Mouse (Mus musculus) kidney, embryonic 14.5 days (tissue): ENCODE results near the gene Pde5a. TPM values are rescaled to one million over a fixed set of nuclear protein-coding genes. Genes with fewer than 3 reads are reported as not detected.
A peak's percentile ranks its signal among the peaks of the same experiment; 100 is the strongest.

Source experiments
- ATAC-seq: fragments of 200-750 bp; cut with Nextera tagmentation; 2 replicates; pipeline ENCODE4 v1.8.0; 2017; ENCODE audit warnings: moderate number of reproducible peaks, mild to moderate bottlenecking, moderate TSS enrichment, moderate library complexity; ENCODE audit not compliant: low FRiP score, low TSS enrichment
- H3K27ac ChIP-seq: fragments of 300-500 bp; sonication (generic); 2 replicates; pipeline ENCODE4 v1.5.1; 2014; ENCODE audit warnings: low read depth, mild to moderate bottlenecking, low read length, moderate library complexity, mixed read lengths
- H3K27me3 ChIP-seq: fragments of 300-500 bp; sonication (generic); 2 replicates; pipeline ENCODE4 v1.6.1; 2014; ENCODE audit warnings: mild to moderate bottlenecking, low read length; ENCODE audit not compliant: control insufficient read depth, insufficient read depth
- H3K36me3 ChIP-seq: fragments of 300-500 bp; sonication (generic); 2 replicates; pipeline ENCODE4 v1.6.1; 2014; ENCODE audit warnings: low read length, mixed read lengths; ENCODE audit not compliant: control insufficient read depth, insufficient read depth
- H3K4me1 ChIP-seq: fragments of 300-500 bp; sonication (generic); 2 replicates; pipeline ENCODE4 v1.6.1; 2014; ENCODE audit warnings: low read length, mixed read lengths; ENCODE audit not compliant: control insufficient read depth, insufficient read depth
- H3K4me2 ChIP-seq: fragments of 300-500 bp; sonication (generic); replicated peaks from 2 replicates; pipeline ENCODE4 v1.6.1; 2014; ENCODE audit warnings: low read depth, mild to moderate bottlenecking, low read length
- H3K4me3 ChIP-seq: fragments of 300-500 bp; sonication (generic); 2 replicates; pipeline ENCODE4 v1.5.1; 2014; ENCODE audit warnings: mild to moderate bottlenecking, low read length
- H3K9ac ChIP-seq: fragments of 300-500 bp; sonication (generic); 2 replicates; pipeline ENCODE4 v1.6.1; 2014; ENCODE audit warnings: low read depth, mild to moderate bottlenecking, low read length, moderate library complexity
- H3K9me3 ChIP-seq: fragments of 300-500 bp; sonication (generic); 2 replicates; pipeline ENCODE4 v1.6.1; 2016; ENCODE audit warnings: low read length; ENCODE audit not compliant: control insufficient read depth
- WGBS: fragments of 180-500 bp; shearing (Covaris S2); extraction: QIAGEN DNeasy Blood & Tissue Kit; methylation state at CpG from one replicate; pipeline ENCODE4 v1.1.7; 2014; 5-methylcytosine and 5-hydroxymethylcytosine counted together
- polyA plus RNA-seq: library from polyadenylated mRNA; unstranded; fragments of >200 nt; fragmentation: Nextera tagmentation; extraction: Ambion mirVana; gene quantifications from 2 replicates; pipeline ENCODE4 v1.2.1, GENCODE M21; 2014

Pde5a gene
- polyA plus RNA-seq, 1 experiment from 2014 or later: 7.4 TPM

DNA sequence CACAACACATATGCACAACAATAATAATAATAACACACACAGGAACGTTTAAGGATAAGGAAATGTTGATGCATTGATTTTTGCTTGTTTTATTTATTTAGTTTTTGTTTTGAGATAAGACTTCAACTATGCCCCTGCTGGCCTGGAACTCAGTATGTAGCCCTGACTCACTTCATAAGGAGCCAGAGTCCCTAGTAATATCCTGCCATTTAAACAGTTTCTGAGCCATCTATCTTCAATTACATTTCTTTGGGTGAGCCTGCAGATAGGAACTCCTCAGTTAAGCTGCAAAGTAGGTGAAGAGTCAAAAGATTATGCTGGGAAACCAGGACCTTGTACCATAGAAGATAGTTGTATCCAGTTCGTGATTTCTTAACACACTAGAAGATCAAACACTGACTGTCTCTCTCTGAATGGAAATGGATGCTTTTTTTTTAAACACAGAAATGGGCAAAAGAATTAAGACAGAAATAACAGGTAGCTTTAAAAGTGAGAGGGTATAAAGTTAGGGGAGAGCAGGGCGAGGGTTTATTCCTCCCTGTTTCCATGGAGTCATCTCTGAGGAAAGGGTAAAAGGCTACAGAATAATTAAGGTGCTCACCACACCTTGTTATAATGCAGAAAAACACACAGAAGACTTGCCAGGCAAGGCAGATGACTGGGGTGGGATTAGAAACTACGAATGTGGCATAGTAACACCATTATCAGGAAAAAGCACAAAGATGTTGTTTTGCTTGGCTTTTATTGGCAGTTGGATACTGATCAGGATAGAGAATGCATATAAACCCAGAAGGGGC lies 159.0 kb downstream of the Pde5a start:
- no peak overlapping the region for H3K9ac ChIP-seq
- ATAC-seq: no peak
- no peaks in the 10 kb centered on the region for H3K27me3 ChIP-seq
- H3K9me3 ChIP-seq: no peaks in the 10 kb centered on the region
- H3K4me3 ChIP-seq: no peak overlapping the region
- H3K27ac ChIP-seq: no peak overlapping the region
- WGBS: 85% methylated on average over 4 of the region's 4 CpGs
- no peaks in the 10 kb centered on the region for H3K4me1 ChIP-seq
- no peak overlapping the region for H3K4me2 ChIP-seq
- H3K36me3 ChIP-seq: no peaks in the 10 kb centered on the region

GRCm38 (mm10) chr3:122888371-122888819 lies 159.6 kb downstream of the Pde5a start:
- no peak overlapping the region for H3K9ac ChIP-seq
- no peaks in the 10 kb centered on the region for H3K4me1 ChIP-seq
- no peak for ATAC-seq
- H3K9me3 ChIP-seq: no peaks in the 10 kb centered on the region
- H3K4me2 ChIP-seq: no peak overlapping the region
- no peaks in the 10 kb centered on the region for H3K36me3 ChIP-seq
- no peak overlapping the region for H3K27ac ChIP-seq
- no peak overlapping the region for H3K4me3 ChIP-seq
- WGBS: 85% methylated on average over 5 of the region's 5 CpGs
- H3K27me3 ChIP-seq: no peaks in the 10 kb centered on the region

DNA sequence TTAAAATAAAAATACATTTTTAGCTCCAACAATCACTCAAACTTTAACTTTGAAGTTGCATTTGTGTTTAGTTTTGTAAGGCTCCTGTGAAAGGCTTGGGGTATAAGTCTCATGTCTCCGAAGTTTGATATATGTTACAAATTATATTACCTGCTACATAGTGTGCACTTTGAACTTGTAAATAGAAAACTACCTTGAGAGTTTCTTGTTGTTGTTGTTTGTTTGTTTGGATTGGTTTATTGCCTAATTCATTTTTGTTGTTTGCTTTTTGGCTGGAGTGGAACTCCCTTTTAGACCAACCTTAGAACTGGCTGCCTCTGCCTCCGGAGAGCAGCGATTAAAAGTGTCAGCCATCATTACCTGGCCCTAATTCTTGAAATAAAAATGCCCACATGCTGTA lies 166.0 kb downstream of the Pde5a start, which contains the start of gene Fabp2:
Fabp2 (plus strand) TSS at position 301 of the 400 bp plus-strand sequence.
- Histone ChIP-seq H3K27ac (no peak within 1 kb of the TSS), H3K36me3 (no peaks in the 10 kb centered on the region)
- WGBS: 87% methylated on average over 3 of the region's 3 CpGs

GRCm38 (mm10) chr3:122895189-122895731 lies 166.5 kb downstream of the Pde5a start:
- 84% methylated on average over 11 of the region's 11 CpGs for WGBS
- ATAC-seq: no peak

More for the DNA sequence above, 166.0 kb downstream of the Pde5a start, which contains the start of gene Fabp2:
- Histone ChIP-seq H3K9me3 (no peaks in the 10 kb centered on the region), H3K4me1 (no peaks in the 10 kb centered on the region), H3K27me3 (no peaks in the 10 kb centered on the region), H3K4me3 (no peak within 1 kb of the TSS), H3K4me2 (no peak within 1 kb of the TSS), H3K9ac (no peak within 1 kb of the TSS)
- no peak for ATAC-seq

DNA sequence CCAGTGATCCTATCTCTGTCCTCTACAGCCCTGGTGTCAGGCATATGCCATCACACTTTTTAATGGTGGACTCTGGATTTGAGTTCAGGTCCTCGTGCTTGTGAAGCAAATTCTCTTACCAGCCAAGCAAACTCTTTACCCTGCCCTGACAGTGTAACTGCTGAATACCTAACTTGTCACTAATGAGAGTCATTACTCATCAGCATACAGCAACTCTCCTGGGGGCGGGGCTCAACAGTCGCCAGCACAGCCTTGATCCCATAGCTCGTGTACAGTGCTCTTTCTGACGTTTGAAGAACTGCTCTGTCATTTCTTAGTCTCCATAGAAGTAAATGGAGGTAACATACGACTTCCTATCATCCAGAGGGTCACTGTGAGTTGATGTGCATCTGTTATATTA lies 169.5 kb downstream of the Pde5a start:
- Histone ChIP-seq H3K36me3 (no peaks in the 10 kb centered on the region), H3K27ac (no peak overlapping the region), H3K4me1 (no peaks in the 10 kb centered on the region), H3K9me3 (no peaks in the 10 kb centered on the region), H3K4me2 (no peak overlapping the region), H3K27me3 (no peaks in the 10 kb centered on the region), H3K4me3 (no peak overlapping the region), H3K9ac (no peak overlapping the region)
- WGBS: 65% methylated on average over 6 of the region's 6 CpGs
- no peak for ATAC-seq

More at GRCm38 (mm10) chr3:122895189-122895731, 166.5 kb downstream of the Pde5a start:
- Histone ChIP-seq H3K4me3 (no peak overlapping the region), H3K27me3 (no peaks in the 10 kb centered on the region), H3K4me2 (no peak overlapping the region), H3K9me3 (no peaks in the 10 kb centered on the region), H3K4me1 (no peaks in the 10 kb centered on the region), H3K27ac (no peak overlapping the region), H3K36me3 (no peaks in the 10 kb centered on the region), H3K9ac (no peak overlapping the region)

GRCm38 (mm10) chr3:122903746-122904433 lies 175.1 kb downstream of the Pde5a start:
- H3K9me3 ChIP-seq: no peaks in the 10 kb centered on the region
- no peaks in the 10 kb centered on the region for H3K27me3 ChIP-seq
- WGBS: 45% methylated on average over 12 of the region's 12 CpGs
- H3K36me3 ChIP-seq: no peaks in the 10 kb centered on the region
- no peak overlapping the region for H3K27ac ChIP-seq
- ATAC-seq: 0 out of 2 replicates have a peak, but pooled peaks have one; percentile 52
- H3K9ac ChIP-seq: no peak overlapping the region
- H3K4me1 ChIP-seq: no peaks in the 10 kb centered on the region
- H3K4me3 ChIP-seq: no peak overlapping the region
- no peak overlapping the region for H3K4me2 ChIP-seq

DNA sequence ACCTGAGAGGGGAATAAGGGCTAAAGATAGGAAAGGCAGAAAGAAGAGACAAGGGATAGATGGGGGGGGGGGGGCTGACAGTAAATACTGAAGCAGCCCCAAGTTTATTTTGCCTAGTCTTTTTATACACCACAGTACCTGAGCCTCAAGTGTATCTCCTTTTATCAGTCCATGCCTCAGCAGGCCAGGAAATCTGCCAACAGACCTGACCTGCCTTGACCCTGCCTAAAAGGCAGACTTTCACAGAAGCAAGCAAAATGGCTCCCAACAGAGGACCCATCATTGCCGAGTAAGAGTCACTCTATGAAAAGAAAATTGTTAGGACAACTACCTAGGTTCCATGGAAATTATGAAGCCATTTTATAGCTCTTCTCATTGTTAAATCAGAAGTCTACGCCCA lies 179.1 kb downstream of the Pde5a start:
- no peak overlapping the region for H3K4me3 ChIP-seq
- no peaks in the 10 kb centered on the region for H3K27me3 ChIP-seq
- WGBS: 89% methylated on average over 2 of the region's 2 CpGs
- H3K4me2 ChIP-seq: no peak overlapping the region
- H3K27ac ChIP-seq: no peak overlapping the region
- no peaks in the 10 kb centered on the region for H3K36me3 ChIP-seq
- no peaks in the 10 kb centered on the region for H3K9me3 ChIP-seq
- ATAC-seq: no peak
- H3K4me1 ChIP-seq: no peaks in the 10 kb centered on the region
- H3K9ac ChIP-seq: no peak overlapping the region
